Mouse (Mus musculus) urinary bladder, postnatal 4 days (tissue): ENCODE measurements around the gene Abcc5.
A peak's percentile ranks its signal among the peaks of the same experiment; 100 is the strongest.

Source experiments
- DNase-seq, 2 experiments: peaks; one replicate each; pipeline ENCODE4 v3.0.0; 2021 to 2022; ENCODE audit warnings: low spot score in 2 of 2

Gene Abcc5

DNA sequence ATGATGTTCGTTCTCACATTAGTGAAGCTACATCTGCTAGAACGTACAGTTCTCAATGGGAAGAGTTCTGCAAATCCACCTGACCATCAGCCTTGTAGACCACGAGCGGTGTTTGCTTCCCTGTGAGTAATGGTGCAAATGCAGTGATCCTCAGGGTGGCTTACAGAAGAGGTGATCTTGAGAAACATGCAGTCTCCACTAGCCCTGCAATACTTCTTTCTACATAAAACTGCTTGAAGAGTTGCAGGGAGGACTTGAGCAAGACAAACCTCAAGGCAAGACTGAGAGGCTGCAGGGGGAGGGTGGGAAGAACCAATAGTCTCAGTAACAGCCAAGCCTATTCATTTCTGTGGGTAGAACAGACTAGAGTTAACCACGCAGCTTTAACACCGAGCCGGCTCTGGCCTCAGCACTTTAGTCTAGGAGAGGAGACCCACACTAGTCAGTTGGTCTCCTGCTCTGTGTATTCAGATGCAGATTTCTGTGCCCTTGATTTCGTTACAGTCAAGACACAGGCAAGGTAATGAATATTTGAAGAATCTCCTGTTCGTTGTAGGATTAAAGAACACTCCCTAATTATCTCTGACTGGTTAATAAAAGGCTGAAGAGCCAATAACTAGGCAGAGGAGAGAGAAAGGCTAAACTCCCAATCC is 66.4 kb downstream of the Abcc5 start:
- DNase-seq: no peak

DNA sequence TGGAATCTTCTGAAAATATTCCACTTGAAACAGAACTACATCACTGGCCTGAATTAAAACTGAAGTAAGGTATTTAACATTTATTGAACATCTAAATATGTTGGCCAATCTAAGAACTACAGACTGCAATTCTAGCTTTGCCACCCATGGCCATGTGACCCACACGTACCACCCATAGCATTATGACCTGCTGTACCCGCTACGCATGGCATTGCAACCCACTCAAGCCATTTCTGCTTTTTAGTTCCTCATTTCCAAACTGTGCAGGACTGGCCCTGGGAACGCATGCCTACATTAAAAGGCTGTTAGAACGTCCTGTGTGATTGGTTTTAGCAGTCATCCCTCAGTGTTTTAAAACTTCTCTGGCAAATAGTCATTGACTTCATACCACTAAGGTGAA is 68.4 kb downstream of the Abcc5 start:
- no peak for DNase-seq

DNA sequence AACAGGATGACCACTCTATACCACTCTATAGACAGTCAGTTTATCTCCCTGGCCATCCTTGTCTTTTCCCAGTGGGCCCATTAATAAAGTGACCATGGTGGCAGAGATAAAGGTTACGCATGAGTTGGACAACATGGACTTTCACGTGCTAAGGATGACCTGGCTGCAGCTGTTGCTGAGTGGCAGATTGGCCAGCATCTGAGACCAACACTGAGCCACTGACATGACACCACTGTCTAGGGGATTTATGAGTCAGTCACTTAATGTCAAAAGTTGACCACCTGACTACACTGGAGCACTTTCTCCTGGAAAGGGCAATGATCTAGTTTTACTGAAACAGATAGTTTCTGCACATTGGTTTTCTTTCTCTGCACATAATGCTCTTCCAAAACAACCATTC is 71.4 kb downstream of the Abcc5 start:
- DNase-seq: no peak

DNA sequence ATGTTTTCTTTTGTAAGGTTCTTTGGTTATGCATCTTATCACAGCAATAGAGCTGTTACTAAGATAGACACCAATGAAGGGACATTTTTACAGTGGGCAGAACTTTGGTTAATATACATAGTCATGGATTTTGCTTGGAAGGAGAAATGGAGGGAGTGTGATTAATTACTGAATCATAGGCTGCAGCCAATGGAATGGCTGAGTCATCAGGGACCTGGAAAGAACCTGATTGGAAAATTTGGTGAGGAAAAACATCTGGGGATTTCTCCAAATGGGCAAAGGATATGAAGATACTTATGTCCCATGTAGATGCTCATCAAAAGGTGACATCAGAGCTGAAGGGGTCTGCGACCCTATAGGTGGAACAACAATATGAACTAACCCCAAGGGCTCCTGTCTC is 72.2 kb downstream of the Abcc5 start:
- DNase-seq: no peak

DNA sequence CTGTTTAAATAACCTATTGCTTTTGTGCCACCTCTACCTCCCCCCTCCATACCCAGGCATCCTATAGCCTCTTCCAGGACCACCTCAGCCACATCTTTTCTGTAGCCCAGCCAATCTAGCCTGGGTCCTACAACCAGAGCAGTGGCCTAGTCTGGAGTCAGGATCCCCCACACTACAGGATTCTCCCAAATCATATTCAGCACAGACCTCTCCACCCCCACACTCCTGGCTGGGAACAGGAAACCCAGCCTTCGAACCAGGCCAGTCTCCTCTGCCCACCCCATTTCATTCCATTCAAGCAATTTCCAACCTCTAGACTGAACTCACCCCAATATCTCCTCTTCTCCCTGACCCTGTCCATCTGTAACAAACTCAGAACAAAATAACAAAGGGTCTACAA is 80.7 kb downstream of the Abcc5 start:
- DNase-seq: no peak

DNA sequence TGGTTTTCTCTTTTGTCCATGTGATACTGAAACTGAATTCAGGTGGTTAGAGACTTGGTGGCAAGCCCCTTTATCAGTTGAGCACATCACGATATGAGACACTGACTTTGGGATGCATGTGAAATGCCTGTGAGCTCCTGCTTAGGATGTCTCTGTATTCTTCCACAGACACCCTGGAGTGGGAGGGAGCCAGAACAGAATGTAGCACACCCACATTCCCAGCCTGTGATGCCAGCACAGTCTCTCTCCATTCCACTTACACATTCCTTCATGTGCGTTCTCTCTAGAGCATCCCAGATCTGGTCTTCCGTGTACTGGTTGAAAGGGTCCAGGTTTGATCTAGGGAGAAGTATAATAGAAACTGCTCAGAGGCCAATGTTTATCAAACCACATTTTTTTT is 87.6 kb downstream of the Abcc5 start:
- no peak for DNase-seq

DNA sequence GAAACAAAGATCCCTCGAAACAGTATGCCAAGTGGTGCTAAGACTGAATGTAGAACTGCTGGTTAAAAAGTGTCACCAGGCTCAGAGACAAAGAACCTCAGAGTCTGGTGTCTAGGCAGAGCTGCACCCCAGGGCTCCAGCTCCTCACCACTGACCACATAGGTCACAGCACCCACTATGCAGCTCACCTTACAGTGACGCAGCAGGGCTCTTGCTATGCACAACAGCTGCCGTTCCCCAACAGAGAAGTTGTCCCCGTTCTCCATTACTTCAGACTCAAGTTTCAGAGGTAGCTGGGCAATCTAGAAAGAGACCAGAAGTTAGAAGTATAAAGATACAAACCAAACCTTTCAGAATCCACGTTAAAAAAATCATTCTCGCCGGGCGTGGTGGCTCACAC is 91.3 kb downstream of the Abcc5 start:
- DNase-seq: no peak

DNA sequence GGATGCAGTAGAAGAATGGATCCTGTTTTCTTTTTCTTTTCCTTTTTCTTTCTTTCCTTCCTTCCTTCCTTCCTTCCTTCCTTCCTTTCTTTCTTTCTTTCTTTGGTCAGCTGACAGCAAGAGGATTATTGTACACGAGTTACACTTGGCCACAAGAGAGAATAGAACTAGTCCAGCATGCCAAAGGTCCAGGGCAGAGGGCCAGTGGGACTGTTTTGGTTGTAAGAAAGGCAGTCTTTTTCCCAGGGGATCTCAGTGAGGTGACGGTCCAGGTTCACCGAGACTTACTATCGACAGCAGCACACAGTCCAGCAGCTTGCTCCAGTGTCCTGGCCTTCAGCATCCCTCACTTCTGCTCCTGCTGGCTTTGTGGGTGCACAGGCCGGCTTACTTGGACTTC is 97.9 kb downstream of the Abcc5 start:
- no peak for DNase-seq

DNA sequence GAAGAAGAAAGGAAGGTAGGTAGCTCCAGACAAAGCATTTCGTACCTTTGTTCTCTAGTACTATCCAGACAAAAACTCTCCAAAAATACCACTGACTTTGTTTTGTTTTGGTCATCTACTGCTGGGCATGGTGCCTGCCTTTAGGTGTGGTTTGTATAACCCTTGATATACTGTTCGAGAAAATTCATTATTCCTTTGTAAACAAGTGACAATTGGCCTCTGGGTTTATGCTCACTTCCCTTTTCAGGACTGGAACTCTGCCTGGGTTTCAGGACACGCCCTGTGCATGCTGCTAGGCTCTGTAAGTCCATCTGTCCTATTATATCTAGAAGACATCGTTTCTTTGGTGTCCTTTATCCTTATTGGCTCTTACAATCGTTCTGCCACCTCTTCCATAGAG is 100.9 kb downstream of the Abcc5 start, which contains the start of gene Cyp2ab1:
Cyp2ab1 (minus strand) TSS at position 119 of the 400 bp plus-strand sequence.
- DNase-seq: no peak

DNA sequence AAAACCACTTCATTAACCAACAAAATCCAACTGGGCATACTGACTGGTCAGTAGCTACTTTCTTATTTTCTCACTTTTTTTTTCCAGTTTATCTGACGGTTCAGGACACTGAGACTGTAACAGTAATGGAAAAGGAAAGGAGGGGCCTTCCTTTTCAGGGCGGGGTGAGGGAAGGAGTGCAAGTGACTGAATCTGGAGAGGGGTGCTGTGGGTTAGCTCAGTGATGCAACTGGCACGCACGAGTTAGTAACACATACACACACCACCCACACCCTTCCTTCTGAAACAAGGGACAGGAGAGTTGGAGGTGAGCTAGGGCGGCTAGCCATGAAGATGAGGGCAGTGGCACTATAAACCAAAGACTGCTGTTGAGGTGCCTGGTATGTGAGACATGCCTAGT is 102.3 kb downstream of the Abcc5 start:
- no peak for DNase-seq

DNA sequence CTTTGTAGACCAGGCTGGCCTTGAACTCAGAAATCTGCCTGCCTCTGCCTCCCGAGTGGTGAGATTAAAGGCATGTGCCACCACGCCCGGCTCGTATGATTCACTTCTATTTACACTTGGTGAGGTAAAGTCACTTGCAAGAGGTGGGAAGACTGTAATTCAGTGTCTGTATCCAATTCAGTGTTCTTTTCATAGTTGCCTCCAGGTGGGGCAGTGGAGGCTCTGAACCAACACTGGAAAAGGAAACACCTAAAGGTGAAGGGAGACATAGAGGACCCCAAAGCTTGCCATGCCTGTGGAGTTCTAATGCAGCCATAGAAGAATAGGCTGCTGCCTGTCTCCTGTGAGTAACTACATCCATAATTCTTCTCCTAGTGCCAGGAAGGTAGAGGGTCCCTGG is 103.9 kb downstream of the Abcc5 start:
- no peak for DNase-seq

DNA sequence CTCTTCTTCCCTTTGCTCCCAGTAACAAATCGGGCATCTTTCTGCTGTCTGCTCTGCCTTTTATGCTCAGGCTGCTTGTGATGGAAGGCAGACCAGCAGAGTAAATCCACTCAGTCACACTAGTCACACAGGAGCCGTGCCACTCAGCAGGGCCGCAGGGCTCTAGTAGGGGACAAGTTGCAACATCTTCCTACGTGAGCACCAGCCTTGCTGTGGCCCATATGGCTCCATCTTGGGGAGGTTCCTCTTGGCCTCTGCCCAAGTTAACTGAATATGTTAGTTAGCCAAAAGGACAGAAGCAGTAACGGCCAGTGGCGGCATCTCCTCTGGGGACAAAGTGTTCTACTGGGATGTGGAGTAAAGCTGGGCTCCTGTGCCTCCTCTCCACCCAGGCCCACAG is 109.4 kb downstream of the Abcc5 start:
- DNase-seq: no peak

DNA sequence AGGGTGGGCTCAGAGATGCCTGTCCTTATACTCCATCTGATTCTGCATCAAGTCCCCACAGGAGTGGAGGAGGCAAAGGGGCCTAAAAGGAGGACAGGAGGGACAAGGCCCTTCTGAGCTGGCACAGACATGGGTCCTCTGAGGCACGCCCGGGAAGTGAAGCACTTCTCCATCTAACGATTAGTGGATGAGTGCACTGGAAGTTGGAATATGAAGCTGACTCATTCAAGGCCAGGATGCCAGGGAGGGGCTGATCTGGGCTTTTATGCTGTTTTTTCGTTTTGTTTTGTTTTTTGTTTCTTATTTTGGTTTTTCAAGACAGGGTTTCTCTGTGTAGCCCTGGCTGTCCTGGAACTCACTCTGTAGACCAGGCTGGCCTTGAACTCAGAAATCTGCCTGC is 110.9 kb downstream of the Abcc5 start:
- DNase-seq: no peak

DNA sequence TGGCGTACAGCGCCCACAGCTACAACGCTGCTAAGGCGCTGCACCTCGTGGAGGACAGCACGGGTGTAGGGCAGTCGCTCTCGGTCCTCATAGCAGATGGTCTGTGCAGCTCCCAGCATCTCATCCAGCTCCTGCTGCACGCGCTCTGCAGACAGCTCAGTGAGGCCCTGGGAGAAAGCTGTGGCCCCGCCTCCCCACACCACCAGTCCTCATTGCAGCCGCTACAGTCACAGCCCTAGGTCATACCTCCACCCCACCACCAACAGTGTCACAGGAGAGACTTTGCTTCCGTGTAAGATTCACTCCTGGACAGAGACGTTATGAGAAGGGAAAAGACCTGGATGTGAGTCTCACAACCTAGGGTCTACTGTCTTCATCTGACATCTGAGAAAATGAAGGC is 113.9 kb downstream of the Abcc5 start:
- DNase-seq: no peak

DNA sequence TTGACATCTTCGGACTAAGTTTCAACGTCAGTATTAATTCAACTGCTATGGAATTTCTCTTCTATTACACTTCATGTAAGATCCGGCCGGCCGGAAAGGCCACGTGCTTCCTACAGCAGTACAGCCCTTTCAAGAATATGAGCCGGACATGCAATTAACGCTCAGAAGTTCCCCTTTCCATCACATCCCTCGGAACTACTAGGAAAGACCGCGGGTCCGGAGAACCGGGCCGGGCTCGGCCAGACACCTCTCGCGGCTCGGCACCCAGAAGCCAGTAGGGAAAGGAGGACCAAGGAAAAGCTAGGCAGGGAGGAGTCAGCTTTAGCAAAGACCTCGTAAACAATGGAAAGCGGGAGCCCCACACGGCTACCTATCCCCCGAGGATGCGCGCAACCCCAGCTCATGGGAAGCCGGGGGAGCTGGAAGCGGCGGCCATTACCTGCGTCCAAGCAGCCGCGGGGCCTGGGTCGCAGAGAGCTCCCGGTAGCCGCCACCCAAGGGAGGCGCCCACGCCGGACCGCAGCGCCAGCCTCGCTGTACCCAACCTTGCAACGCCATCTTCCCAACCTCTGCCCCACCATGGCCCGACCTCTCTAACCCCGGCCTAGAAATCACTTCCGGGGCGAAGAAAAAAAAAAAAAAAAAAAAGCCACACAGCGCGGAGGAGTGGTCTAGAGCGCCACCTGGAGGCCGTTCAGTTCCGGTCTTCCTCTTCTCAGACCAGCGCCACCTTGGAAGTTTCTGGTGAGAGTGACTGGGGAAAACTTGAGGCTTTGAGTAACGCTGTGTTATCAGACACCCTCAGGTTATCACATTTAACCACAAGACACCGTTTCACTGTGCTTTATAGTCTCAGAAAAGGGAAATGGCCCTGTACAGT is 124.2 kb downstream of the Abcc5 start, which contains the start of gene Parl:
Parl (minus strand) TSS at position 618 of the 880 bp plus-strand sequence.
- DNase-seq: peak; percentile 66 to 80

DNA sequence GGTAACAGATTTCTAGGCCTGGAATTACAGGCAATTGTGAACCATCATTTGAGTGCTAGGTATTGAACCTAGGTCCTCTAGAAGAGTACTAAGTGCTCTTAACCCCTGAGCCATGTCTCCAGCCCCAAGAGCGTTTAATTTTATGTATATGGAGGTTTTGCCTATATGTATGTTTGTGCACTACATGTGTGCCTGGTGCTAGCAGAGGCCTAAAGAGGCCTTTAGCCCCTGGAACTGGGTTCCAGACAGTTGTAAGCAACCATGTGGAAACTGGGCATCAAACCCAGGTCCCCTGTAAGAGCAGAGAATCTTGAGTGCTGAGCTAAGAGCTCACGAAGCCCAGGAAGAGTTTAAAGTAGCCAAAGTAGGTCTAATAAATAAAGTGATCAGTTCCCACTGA is 126.1 kb downstream of the Abcc5 start:
- DNase-seq: no peak
